Mouse (Mus musculus): ENCODE results near the gene Hist2h2aa2.

GRCm38 (mm10) chr3:96230404-96230803 lies 9.7 kb downstream of the Hist2h2aa2 start:
- no peak for TF ChIP-seq RCOR1 (IDR thresholded peaks at IDR 0.05; ENCODE audit: low read depth, low read length)
- no peak for TF ChIP-seq CTCF (IDR thresholded peaks at IDR 0.05 in 2 of 3, conservative IDR thresholded peaks at IDR 0.05 in 1 of 3; ENCODE audit: control insufficient read depth in 1 of 3, insufficient read depth in 1 of 3, low read depth in 2 of 3, low read length in 3 of 3, poor library complexity in 1 of 3, severe bottlenecking in 1 of 3)
- TF ChIP-seq BHLHE40 (IDR thresholded peaks at IDR 0.05; ENCODE audit: borderline replicate concordance, low read depth, low read length) = no peak

Measured in MEL (cell line).